Comparison of ENCODE assay signal across 8 mouse cellular contexts in the genomic region with DNA sequence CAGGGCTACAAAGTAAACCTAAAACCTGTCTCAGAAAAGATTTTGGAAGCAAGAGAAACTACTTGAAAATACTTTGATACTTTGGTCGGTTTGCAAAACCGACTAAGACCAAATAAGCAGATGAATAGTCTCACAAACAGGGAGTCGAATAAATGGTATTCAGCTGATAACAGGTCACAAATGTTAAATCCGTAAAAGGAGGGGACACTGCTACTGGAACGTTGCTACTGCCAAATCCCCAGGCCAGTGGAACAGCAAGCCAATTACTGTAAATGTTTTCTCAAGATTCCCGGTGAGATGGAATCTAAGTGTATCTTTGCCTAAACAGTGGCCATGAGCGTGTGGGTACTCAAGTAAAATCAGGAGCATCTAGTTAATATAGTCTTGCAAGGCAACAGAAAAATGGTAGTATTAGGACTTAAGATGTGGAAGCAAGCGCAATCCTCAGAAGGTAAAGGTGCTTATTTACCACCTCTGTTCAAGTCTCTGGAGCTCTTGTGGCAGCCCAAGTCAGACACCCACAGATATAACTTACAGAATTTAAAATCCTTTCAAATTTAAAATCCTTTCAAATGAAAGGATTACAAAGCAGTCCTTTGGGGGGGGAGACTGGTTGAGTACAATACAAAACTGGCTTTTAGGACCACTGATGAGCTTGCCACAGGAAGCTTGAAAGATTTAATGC. TPM values are rescaled to one million over a fixed set of nuclear protein-coding genes. Genes with fewer than 3 reads are reported as not detected.
DNase-seq lines count a peak whose midpoint lies in the region; ATAC-seq and TF ChIP-seq lines count a peak whose summit lies in the region.

No protein-coding gene starts in this region.

- no peak; the same call in 1 of the 2 replicates for TF ChIP-seq POLR2A in embryonic fibroblast, embryonic 13.5 days (IDR thresholded peaks at IDR 0.05; ENCODE audit: low read depth, low read length)
- no peak for TF ChIP-seq POLR2A in limb, embryonic 14.5 days (IDR thresholded peaks at IDR 0.05; ENCODE audit: borderline replicate concordance, extremely low read depth, insufficient read depth, insufficient read length)

- no peak for DNase-seq in limb, embryonic 14.5 days (ENCODE audit: low spot score)
- DNase-seq in testis, postnatal 10 days (ENCODE audit: low spot score): no peak
- DNase-seq in right cerebral cortex, adult 18-20 months: no peak
- DNase-seq in layer of hippocampus, adult 11-12 months (ENCODE audit: low spot score): no peak

- H3K9ac ChIP-seq in limb, embryonic 14.5 days (ENCODE audit: low read depth, low read length, severe bottlenecking): peak overlapping the region; percentile 88
- peak overlapping the region; percentile 88 for H3K9ac ChIP-seq in stomach, embryonic 16.5 days (ENCODE audit: low read length)

- 23% methylated on average over 8 of the region's 8 CpGs for WGBS in limb, embryonic 14.5 days
- WGBS in stomach, embryonic 16.5 days: 13% methylated on average over 8 of the region's 8 CpGs

- peak overlapping the region; percentile 97 for H3K4me3 ChIP-seq in megakaryocyte, embryonic 14.5 days (replicated peaks)
- peak overlapping the region; percentile 50 for H3K4me3 ChIP-seq in embryonic fibroblast, embryonic 13.5 days (ENCODE audit: insufficient read depth, low read length)
- H3K4me3 ChIP-seq in limb, embryonic 14.5 days (replicated peaks; ENCODE audit: low read length): peak overlapping the region; percentile 62
- H3K4me3 ChIP-seq in stomach, embryonic 16.5 days (replicated peaks; ENCODE audit: low read length): peak overlapping the region; percentile 79

- H3K9me3 ChIP-seq in megakaryocyte, embryonic 14.5 days: no peaks in the 10 kb centered on the region
- no peaks in the 10 kb centered on the region for H3K9me3 ChIP-seq in limb, embryonic 14.5 days (ENCODE audit: control insufficient read depth, low read length)
- H3K9me3 ChIP-seq in stomach, embryonic 16.5 days (replicated peaks; ENCODE audit: control insufficient read depth, low read length): no peaks in the 10 kb centered on the region

- H3K36me3 ChIP-seq in megakaryocyte, embryonic 14.5 days (replicated peaks; ENCODE audit: low read length): peaks cover 54% of the 10 kb centered on the region
- peaks cover 40% of the 10 kb centered on the region for H3K36me3 ChIP-seq in limb, embryonic 14.5 days (ENCODE audit: control insufficient read depth, insufficient read depth, low read length)
- H3K36me3 ChIP-seq in stomach, embryonic 16.5 days (ENCODE audit: control insufficient read depth, insufficient read depth, low read length): peaks cover 3% of the 10 kb centered on the region; the same call in 1 of the 2 replicates

- no peaks in the 10 kb centered on the region for H3K27me3 ChIP-seq in megakaryocyte, embryonic 14.5 days (replicated peaks)
- no peaks in the 10 kb centered on the region for H3K27me3 ChIP-seq in limb, embryonic 14.5 days (ENCODE audit: control insufficient read depth, insufficient read depth, low read length)
- H3K27me3 ChIP-seq in stomach, embryonic 16.5 days (ENCODE audit: control insufficient read depth, insufficient read depth, low read length): no peaks in the 10 kb centered on the region

- peaks cover 48% of the 10 kb centered on the region for H3K4me1 ChIP-seq in megakaryocyte, embryonic 14.5 days
- peaks cover 5% of the 10 kb centered on the region for H3K4me1 ChIP-seq in embryonic fibroblast, embryonic 13.5 days (ENCODE audit: control insufficient read depth, insufficient read depth, low read length)
- H3K4me1 ChIP-seq in limb, embryonic 14.5 days (ENCODE audit: control insufficient read depth, insufficient read depth, low read length): peaks cover 16% of the 10 kb centered on the region
- peaks cover 23% of the 10 kb centered on the region for H3K4me1 ChIP-seq in stomach, embryonic 16.5 days (ENCODE audit: control insufficient read depth, insufficient read depth, low read length)

- peak overlapping the region; percentile 99 for H3K27ac ChIP-seq in embryonic fibroblast, embryonic 13.5 days (ENCODE audit: insufficient read depth, low read length)
- peak overlapping the region; percentile 100 for H3K27ac ChIP-seq in limb, embryonic 14.5 days (replicated peaks; ENCODE audit: low read depth, low read length)
- H3K27ac ChIP-seq in stomach, embryonic 16.5 days (ENCODE audit: low read length): peak overlapping the region; percentile 100

- TF ChIP-seq CTCF in embryonic fibroblast, embryonic 13.5 days (IDR thresholded peaks at IDR 0.05; ENCODE audit: borderline replicate concordance, insufficient read depth, low read length): no peak

- H3K4me2 ChIP-seq in limb, embryonic 14.5 days (replicated peaks; ENCODE audit: low read depth, low read length, severe bottlenecking): peak overlapping the region; percentile 64
- peak overlapping the region; percentile 73 for H3K4me2 ChIP-seq in stomach, embryonic 16.5 days (ENCODE audit: low read depth, low read length)

- no peak for ATAC-seq in megakaryocyte, adult 5-6 weeks (ENCODE audit: poor library complexity, severe bottlenecking)
- no peak for ATAC-seq in limb, embryonic 14.5 days (ENCODE audit: low FRiP score, low read depth)
- ATAC-seq in stomach, embryonic 16.5 days (ENCODE audit: insufficient read depth, low FRiP score): no peak

RNA-seq across cellular contexts. Expression of a gene that starts 1.2 kb away (rescaled TPM):
- polyA plus RNA-seq in megakaryocyte, embryonic 14.5 days (2012; ENCODE audit: insufficient read depth, low replicate concordance): 17.2 TPM in 1 of 2 replicates, not detected in the other
- 163 and 174 TPM in 2 replicates for total RNA-seq in megakaryocyte, adult 5-6 weeks (2015)
- 137 and 158 TPM in 2 replicates for total RNA-seq in megakaryocyte, adult 5-6 weeks (2017)
- 55.7 and 66.8 TPM in 2 replicates for polyA plus RNA-seq in embryonic fibroblast, embryonic 13.5 days (2011; ENCODE audit: insufficient read length, low read depth, missing spikeins)
- 53.3 and 72.8 TPM in 2 replicates for polyA plus RNA-seq in limb, embryonic 14.5 days (2012; rRNA removed)
- polyA plus RNA-seq in limb, embryonic 14.5 days (2014; fragmentation: Nextera tagmentation; extraction: Ambion mirVana): 116 and 118 TPM in 2 replicates
- 107 and 139 TPM in 2 replicates for polyA plus RNA-seq in stomach, embryonic 16.5 days (2015; fragmentation: Nextera tagmentation; extraction: Ambion mirVana)

RNA-seq across cellular contexts. Expression of a gene that starts 17.4 kb away (rescaled TPM):
- polyA plus RNA-seq in megakaryocyte, embryonic 14.5 days (2012; ENCODE audit: insufficient read depth, low replicate concordance): 67.1 and 198 TPM in 2 replicates
- total RNA-seq in megakaryocyte, adult 5-6 weeks (2015): 418 and 446 TPM in 2 replicates
- 321 and 398 TPM in 2 replicates for total RNA-seq in megakaryocyte, adult 5-6 weeks (2017)
- polyA plus RNA-seq in embryonic fibroblast, embryonic 13.5 days (2011; ENCODE audit: insufficient read length, low read depth, missing spikeins): 522 and 619 TPM in 2 replicates
- 246 and 379 TPM in 2 replicates for polyA plus RNA-seq in limb, embryonic 14.5 days (2012; rRNA removed)
- 393 and 475 TPM in 2 replicates for polyA plus RNA-seq in limb, embryonic 14.5 days (2014; fragmentation: Nextera tagmentation; extraction: Ambion mirVana)
- polyA plus RNA-seq in stomach, embryonic 16.5 days (2015; fragmentation: Nextera tagmentation; extraction: Ambion mirVana): 110 and 162 TPM in 2 replicates
